Mouse (Mus musculus): ENCODE measurements at regions not wholly inside any gene's neighbourhood (a gene's known extent, or its start where the extent isn't known, plus 50 kb on each side); places are given as distances from the start of the nearest gene placed in this dataset.

DNA sequence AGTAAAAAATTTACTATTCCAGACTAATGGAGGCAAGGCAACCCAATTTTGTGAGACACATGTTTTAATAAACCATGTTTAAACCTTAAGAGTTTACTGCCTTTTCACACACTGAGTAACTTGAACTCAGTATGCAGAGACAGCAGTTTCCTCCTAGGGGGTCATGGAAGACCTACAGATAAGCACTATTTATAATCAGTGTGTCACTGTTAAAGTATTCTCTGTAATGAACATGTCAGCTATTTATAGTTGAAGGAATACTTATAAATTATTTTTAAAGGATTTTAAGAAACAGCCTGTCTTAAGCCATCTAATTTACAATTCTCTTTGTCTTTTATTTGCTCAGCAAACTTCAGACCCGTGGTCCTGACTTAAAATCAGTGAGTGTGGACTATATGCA, 240.5 kb upstream of the Rnaseh2b start:
- no peaks in the 10 kb centered on the region for H3K79me3 ChIP-seq (ENCODE audit: low read depth)
- H3K79me2 ChIP-seq (ENCODE audit: control insufficient read depth, insufficient read depth) = no peaks in the 10 kb centered on the region
- TF ChIP-seq CTCF (IDR thresholded peaks at IDR 0.05; ENCODE audit: control insufficient read depth, insufficient read depth, insufficient read length) = no peak
- no peak for TF ChIP-seq MAX (IDR thresholded peaks at IDR 0.05)
- TF ChIP-seq FOSL1 (IDR thresholded peaks at IDR 0.05; ENCODE audit: insufficient read depth, low read length, poor library complexity, severe bottlenecking) = no peak
- TF ChIP-seq MYOD1 (IDR thresholded peaks at IDR 0.05; ENCODE audit: control insufficient read depth, insufficient read length, low read depth) = no peak
- no peaks in the 10 kb centered on the region for H3K27me3 ChIP-seq (ENCODE audit: control insufficient read depth, insufficient read depth, insufficient read length)
- H3K36me3 ChIP-seq (ENCODE audit: control insufficient read depth, insufficient read depth) = no peaks in the 10 kb centered on the region
- no peak overlapping the region for H3ac ChIP-seq (ENCODE audit: control insufficient read depth, insufficient read length, low read depth)
- no peak overlapping the region for H3K4me3 ChIP-seq (ENCODE audit: insufficient read depth, poor library complexity, severe bottlenecking)

DNA sequence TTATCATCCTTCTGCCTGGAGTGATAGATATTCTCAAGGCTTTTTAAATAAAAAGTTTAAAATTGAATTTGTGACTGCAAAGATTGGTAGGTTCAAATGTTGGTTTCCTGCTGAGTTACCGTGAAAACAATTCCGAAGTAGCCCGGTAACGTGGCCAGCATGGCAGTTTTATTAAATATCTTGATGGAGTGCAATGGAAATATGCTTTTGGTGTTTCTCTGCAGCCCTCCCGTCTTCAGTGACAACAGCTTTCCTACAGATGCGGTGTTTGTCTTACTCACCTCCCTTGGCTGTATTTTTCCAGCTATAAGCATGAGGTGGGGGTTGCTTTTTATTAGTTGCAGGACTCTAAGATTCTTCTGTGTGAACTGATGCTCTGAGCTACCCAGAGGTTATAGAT, 239.4 kb upstream of the Rnaseh2b start:
- H3K79me3 ChIP-seq (ENCODE audit: low read depth) = no peaks in the 10 kb centered on the region
- H3K4me3 ChIP-seq (ENCODE audit: insufficient read depth, poor library complexity, severe bottlenecking) = no peak overlapping the region
- no peaks in the 10 kb centered on the region for H3K36me3 ChIP-seq (ENCODE audit: control insufficient read depth, insufficient read depth)
- no peak for TF ChIP-seq FOSL1 (IDR thresholded peaks at IDR 0.05; ENCODE audit: insufficient read depth, low read length, poor library complexity, severe bottlenecking)
- TF ChIP-seq MAX (IDR thresholded peaks at IDR 0.05) = no peak
- no peak for TF ChIP-seq MYOG (IDR thresholded peaks at IDR 0.05; ENCODE audit: control insufficient read depth, extremely low read depth, insufficient read length)
- no peak for TF ChIP-seq MYOD1 (IDR thresholded peaks at IDR 0.05; ENCODE audit: control insufficient read depth, insufficient read length, low read depth)
- no peak for TF ChIP-seq CEBPB (IDR thresholded peaks at IDR 0.05; ENCODE audit: low read depth)
- no peak for TF ChIP-seq USF1 (IDR thresholded peaks at IDR 0.05; ENCODE audit: low read depth)
- TF ChIP-seq CTCF (IDR thresholded peaks at IDR 0.05; ENCODE audit: control insufficient read depth, insufficient read depth, insufficient read length) = no peak
- no peaks in the 10 kb centered on the region for H3K79me2 ChIP-seq (ENCODE audit: control insufficient read depth, insufficient read depth)
- H3K27me3 ChIP-seq (ENCODE audit: control insufficient read depth, insufficient read depth, insufficient read length) = no peaks in the 10 kb centered on the region
- H3ac ChIP-seq (ENCODE audit: control insufficient read depth, insufficient read length, low read depth) = no peak overlapping the region

DNA sequence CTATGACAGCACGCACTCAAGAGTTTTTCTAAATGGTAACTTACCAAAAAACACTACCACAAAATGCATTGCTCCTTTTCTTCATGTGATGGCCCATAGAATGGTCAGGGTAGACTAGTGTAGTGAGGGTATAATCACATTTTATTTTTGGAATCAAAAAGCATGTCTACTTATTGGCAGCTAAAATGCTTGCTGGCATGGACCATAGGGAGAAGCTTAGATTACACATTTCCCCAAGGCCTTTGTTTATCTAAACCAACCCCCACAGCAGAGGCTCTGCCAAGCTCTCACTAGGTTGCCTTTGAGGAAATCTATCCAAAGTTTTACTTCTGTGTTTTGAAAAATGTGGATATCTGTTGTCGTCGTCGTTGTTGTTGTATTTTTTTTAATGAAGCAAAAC, 235.3 kb upstream of the Rnaseh2b start:
- no peaks in the 10 kb centered on the region for H3K27me3 ChIP-seq (ENCODE audit: control insufficient read depth, insufficient read depth, insufficient read length)
- H3ac ChIP-seq (ENCODE audit: control insufficient read depth, insufficient read length, low read depth) = no peak overlapping the region
- no peaks in the 10 kb centered on the region for H3K79me2 ChIP-seq (ENCODE audit: control insufficient read depth, insufficient read depth)
- H3K4me3 ChIP-seq (ENCODE audit: insufficient read depth, poor library complexity, severe bottlenecking) = no peak overlapping the region
- no peaks in the 10 kb centered on the region for H3K36me3 ChIP-seq (ENCODE audit: control insufficient read depth, insufficient read depth)
- H3K79me3 ChIP-seq (ENCODE audit: low read depth) = no peaks in the 10 kb centered on the region
- no peak for TF ChIP-seq CEBPB (IDR thresholded peaks at IDR 0.05; ENCODE audit: low read depth)
- no peak for TF ChIP-seq MYOD1 (IDR thresholded peaks at IDR 0.05; ENCODE audit: control insufficient read depth, insufficient read length, low read depth)
- TF ChIP-seq CTCF (IDR thresholded peaks at IDR 0.05; ENCODE audit: control insufficient read depth, insufficient read depth, insufficient read length) = no peak
- TF ChIP-seq MAX (IDR thresholded peaks at IDR 0.05) = no peak
- no peak for TF ChIP-seq MYOG (IDR thresholded peaks at IDR 0.05; ENCODE audit: control insufficient read depth, extremely low read depth, insufficient read length)
- no peak for TF ChIP-seq FOSL1 (IDR thresholded peaks at IDR 0.05; ENCODE audit: insufficient read depth, low read length, poor library complexity, severe bottlenecking)
- no peak for TF ChIP-seq USF1 (IDR thresholded peaks at IDR 0.05; ENCODE audit: low read depth)

DNA sequence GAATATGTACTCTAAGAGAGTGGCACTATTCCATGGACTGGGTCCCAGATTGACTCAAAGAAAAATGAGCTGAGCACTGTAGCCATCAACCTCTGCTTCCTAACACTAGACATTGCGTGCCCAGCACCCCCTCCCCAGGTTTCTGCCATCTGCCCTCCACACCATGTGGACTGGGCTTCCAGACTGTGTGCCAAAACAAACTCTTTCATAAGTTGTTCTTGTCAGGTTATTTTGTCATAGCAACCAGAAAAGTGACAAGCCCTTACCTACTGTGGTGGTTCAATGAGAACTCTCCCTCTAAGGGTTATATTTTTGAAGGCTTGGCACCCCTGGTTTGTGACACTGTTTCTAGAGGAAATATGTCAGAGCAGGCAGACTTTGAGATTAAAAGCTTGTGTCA, 234.3 kb upstream of the Rnaseh2b start:
- H3K36me3 ChIP-seq (ENCODE audit: control insufficient read depth, insufficient read depth) = no peaks in the 10 kb centered on the region
- no peaks in the 10 kb centered on the region for H3K27me3 ChIP-seq (ENCODE audit: control insufficient read depth, insufficient read depth, insufficient read length)
- H3K4me3 ChIP-seq (ENCODE audit: insufficient read depth, poor library complexity, severe bottlenecking) = no peak overlapping the region
- no peak for TF ChIP-seq FOSL1 (IDR thresholded peaks at IDR 0.05; ENCODE audit: insufficient read depth, low read length, poor library complexity, severe bottlenecking)
- no peak for TF ChIP-seq MAX (IDR thresholded peaks at IDR 0.05)
- no peak for TF ChIP-seq CEBPB (IDR thresholded peaks at IDR 0.05; ENCODE audit: low read depth)
- no peak for TF ChIP-seq MYOD1 (IDR thresholded peaks at IDR 0.05; ENCODE audit: control insufficient read depth, insufficient read length, low read depth)
- TF ChIP-seq CTCF (IDR thresholded peaks at IDR 0.05; ENCODE audit: control insufficient read depth, insufficient read depth, insufficient read length) = no peak
- no peak for TF ChIP-seq USF1 (IDR thresholded peaks at IDR 0.05; ENCODE audit: low read depth)
- TF ChIP-seq MYOG (IDR thresholded peaks at IDR 0.05; ENCODE audit: control insufficient read depth, extremely low read depth, insufficient read length) = no peak
- H3ac ChIP-seq (ENCODE audit: control insufficient read depth, insufficient read length, low read depth) = no peak overlapping the region
- H3K79me2 ChIP-seq (ENCODE audit: control insufficient read depth, insufficient read depth) = no peaks in the 10 kb centered on the region
- H3K79me3 ChIP-seq (ENCODE audit: low read depth) = no peaks in the 10 kb centered on the region

DNA sequence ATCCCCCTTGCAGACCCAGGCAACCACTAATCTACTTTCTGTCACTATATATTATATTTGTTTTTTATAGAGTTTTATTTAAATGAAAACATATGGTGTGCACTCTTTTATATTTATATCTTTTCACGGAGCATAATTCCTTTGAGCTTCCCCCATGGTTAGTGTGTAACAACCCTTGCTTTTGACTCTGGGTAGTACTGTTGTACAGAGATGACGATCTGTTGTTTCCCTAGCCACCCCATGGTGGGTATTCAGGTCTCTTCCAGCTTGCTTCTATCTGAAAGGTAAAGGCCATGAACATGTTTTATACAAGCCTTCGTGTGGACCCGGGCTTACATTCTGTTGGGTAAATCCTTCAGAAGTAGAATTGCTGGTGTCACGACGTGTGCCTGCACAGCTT, 221.2 kb upstream of the Rnaseh2b start:
- TF ChIP-seq MAX (IDR thresholded peaks at IDR 0.05) (no peak), MYOD1 (IDR thresholded peaks at IDR 0.05; ENCODE audit: control insufficient read depth, insufficient read length, low read depth) (no peak), CEBPB (IDR thresholded peaks at IDR 0.05; ENCODE audit: low read depth) (no peak)
- Histone ChIP-seq H3K27me3 (ENCODE audit: control insufficient read depth, insufficient read depth, insufficient read length) (no peaks in the 10 kb centered on the region), H3K79me2 (ENCODE audit: control insufficient read depth, insufficient read depth) (no peaks in the 10 kb centered on the region), H3K36me3 (ENCODE audit: control insufficient read depth, insufficient read depth) (no peaks in the 10 kb centered on the region), H3K4me3 (ENCODE audit: insufficient read depth, poor library complexity, severe bottlenecking) (no peak overlapping the region), H3ac (ENCODE audit: control insufficient read depth, insufficient read length, low read depth) (no peak overlapping the region), H3K79me3 (ENCODE audit: low read depth) (no peaks in the 10 kb centered on the region)

DNA sequence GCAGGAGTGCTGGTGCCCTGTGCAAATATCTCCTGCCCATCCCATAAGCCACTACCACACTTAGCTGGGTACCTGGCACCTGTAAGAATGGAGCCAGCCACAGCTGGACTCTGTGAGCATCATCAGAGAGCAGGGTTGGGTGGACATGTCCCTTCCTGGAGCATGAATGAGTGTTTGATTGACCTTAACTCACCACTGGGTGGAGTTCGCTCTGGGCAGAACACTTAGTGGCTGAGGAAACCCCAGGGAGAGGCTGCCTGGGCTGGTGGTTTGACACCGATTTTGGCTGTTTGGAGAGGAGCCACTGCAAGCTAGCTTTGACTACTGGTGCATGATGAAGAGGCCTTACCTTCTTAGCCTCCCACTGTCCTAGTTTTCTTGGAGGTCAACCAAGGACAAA, 208.3 kb upstream of the Rnaseh2b start:
- Histone ChIP-seq H3K79me3 (ENCODE audit: low read depth) (no peaks in the 10 kb centered on the region), H3K36me3 (ENCODE audit: control insufficient read depth, insufficient read depth) (no peaks in the 10 kb centered on the region), H3K4me3 (ENCODE audit: insufficient read depth, poor library complexity, severe bottlenecking) (no peak overlapping the region), H3K27me3 (ENCODE audit: control insufficient read depth, insufficient read depth, insufficient read length) (peaks cover 13% of the 10 kb centered on the region), H3K79me2 (ENCODE audit: control insufficient read depth, insufficient read depth) (no peaks in the 10 kb centered on the region), H3ac (ENCODE audit: control insufficient read depth, insufficient read length, low read depth) (no peak overlapping the region)
- TF ChIP-seq FOSL1 (IDR thresholded peaks at IDR 0.05; ENCODE audit: insufficient read depth, low read length, poor library complexity, severe bottlenecking) (no peak), MYOG (IDR thresholded peaks at IDR 0.05; ENCODE audit: control insufficient read depth, extremely low read depth, insufficient read length) (no peak)

Data from C2C12 (cell line).